Mouse (Mus musculus) kidney, adult 9 months (tissue): ENCODE data around the gene Tex47.

Experiments used
- DNase-seq: peaks from one replicate; pipeline ENCODE4 v3.0.0; 2022

The Tex47 gene

GRCm38 (mm10) chr5:7303819-7304218, at the start of gene Tex47:
Tex47 (plus strand) TSS chr5:7304119.
- no peak for DNase-seq

DNA sequence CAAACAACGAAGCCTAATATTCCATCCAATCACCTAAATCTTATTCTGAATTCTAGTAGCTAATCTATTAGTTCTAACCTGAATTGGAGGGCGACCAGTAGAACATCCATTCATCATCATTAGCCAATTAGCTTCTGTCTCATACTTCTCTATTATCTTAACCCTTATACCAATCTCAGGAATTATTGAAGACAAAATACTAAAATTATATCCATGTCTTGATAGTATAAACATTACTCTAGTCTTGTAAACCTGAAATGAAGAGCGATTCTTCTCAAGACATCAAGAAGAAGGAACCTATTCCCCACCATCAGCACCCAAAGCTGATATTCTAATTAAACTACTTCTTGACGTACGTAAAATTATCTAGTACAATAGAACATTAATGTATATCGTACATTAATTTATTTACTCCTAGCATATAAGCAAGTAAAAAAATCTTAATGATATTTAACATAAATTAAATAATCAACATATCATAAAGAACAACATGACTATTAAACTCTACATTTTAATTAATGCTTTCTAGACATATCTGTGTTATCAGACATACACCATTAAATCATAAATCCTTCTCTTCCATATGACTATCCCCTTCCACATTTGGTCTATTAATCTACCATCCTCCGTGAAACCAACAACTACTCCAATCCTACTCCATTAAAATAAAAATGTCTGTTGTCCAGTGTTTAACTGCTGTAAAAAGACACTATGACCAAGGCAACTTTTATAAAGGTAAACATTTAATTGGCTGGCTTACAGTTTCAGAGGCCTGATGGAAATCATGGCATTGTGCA, 27.1 kb upstream of the Tex47 start:
- DNase-seq: no peak

- no peak for DNase-seq
These were observed 19.6 kb upstream of the Tex47 start for GRCm38 (mm10) chr5:7284336-7284735.

GRCm38 (mm10) chr5:7302969-7303368, 950 bp upstream of the Tex47 start:
- no peak for DNase-seq

- no peak for DNase-seq
These were observed 21.7 kb downstream of the Tex47 start for GRCm38 (mm10) chr5:7325594-7325993.

DNA sequence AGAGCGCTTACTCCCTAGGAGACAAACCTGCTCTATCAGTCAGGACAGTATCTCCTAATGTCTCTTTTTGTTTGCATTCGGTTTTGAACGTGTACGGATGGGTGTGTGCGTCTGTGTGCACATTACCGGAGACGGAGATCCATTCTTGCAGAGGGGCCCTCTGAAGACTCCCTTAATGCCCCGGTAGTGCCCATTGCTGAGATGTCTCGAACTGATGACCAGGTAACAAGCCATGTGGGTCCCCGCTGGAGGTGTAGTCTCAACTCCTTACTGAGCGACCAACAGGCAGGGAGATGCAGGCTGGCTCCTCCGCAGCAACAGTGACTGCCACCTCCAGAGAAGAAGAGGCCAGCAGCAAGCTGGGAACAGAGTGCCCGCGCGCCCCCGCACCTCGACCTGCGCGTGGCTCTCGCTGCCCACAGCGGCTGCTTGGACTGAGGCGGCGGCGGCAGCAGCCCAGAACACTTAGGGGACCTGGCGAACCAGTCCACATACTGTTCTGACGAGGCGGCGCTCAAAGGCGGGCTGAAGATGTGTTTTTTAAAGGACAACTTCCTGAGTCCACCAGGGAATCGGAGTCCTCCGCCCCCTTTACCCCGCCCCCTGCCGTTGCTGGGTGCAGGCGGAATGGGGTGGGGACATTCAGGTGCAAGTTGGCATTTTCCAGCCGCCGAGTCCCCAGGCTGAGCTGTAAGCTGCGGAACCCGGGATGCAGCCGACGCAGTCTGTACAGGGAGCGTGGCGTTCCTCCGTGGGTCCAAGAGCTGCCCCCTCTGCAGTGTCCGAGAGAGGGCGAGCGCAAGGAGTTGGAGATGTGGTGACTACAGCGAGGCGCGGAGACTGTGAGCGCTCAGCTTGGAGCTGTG, 40.5 kb downstream of the Tex47 start, which contains the start of gene Zfp804b:
Zfp804b (minus strand) TSS at position 612 of the 866 bp plus-strand sequence.
- DNase-seq: peak; percentile 5

- DNase-seq: no peak
These were observed 41.1 kb downstream of the Tex47 start for GRCm38 (mm10) chr5:7345011-7345389.
